Mouse (Mus musculus) brain, embryonic 14.5 days (tissue): ENCODE results near the gene Upf3a.

Experiments
- CTCF ChIP-seq: fragments of 200-500 bp; IDR thresholded peaks from 2 replicates; pipeline ENCODE4 v1.5.1; 2012; ENCODE audit warnings: inconsistent platforms, mild to moderate bottlenecking, moderate library complexity, borderline replicate concordance; ENCODE audit not compliant: insufficient read depth, insufficient read length; ENCODE audit errors: extremely low read depth
- POLR2A ChIP-seq: fragments of 200-500 bp; IDR thresholded peaks from 2 replicates; pipeline ENCODE4 v1.6.1; 2012; ENCODE audit warnings: mild to moderate bottlenecking, inconsistent platforms, borderline replicate concordance; ENCODE audit not compliant: poor library complexity, insufficient read depth, insufficient read length, severe bottlenecking; ENCODE audit errors: extremely low read depth

DNA sequence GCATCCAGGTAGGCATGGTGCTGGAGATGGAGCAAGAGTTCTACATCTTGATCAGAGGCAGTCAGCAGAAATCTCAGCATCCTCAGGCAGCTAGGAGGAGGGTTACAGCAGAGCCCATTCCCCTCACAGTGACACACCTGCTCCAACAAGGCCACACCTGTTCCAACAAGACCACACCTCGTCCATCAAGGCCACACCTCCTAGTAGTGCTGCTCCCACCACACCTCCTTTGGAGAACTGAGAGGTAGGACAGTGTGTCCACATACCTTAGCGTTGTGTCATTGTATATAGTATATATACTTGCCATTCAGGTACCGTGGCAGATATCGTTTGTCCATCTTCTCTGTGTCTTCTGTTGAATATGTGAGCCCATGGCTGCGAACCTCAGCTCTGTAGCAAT lies 12.3 kb downstream of the Upf3a start:
- no peak for TF ChIP-seq CTCF
- TF ChIP-seq POLR2A: no peak
